Mouse (Mus musculus) spleen, adult 12 weeks (tissue): ENCODE results near the gene Gm11444.

Source experiments
- DNase-seq: peaks from one replicate; pipeline ENCODE4 v3.0.0; 2022; ENCODE audit warnings: low spot score

Gm11444 gene

DNA sequence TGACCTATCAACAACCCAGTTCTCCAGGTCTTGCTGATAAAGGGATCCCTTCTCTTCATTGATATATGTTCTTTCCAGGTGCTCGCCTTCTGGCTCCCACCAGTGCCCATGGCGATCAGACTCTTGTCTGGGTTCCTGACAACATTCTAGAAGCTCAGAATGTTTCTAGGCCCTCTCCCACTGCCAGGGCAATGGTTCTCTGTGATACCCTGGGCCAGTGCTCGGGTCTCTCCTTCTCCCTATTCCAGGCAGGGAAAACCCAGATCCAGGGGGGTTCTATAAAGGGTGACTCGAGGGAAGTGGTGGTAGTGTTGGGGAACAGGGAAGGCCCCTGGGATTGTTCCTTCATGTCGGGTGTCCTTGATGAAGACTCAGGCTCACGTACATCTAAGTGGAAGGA is at the start of gene Gm11444:
Gene Gm11444, minus strand, starts transcription at position 101 of the 400 bp plus-strand sequence.
- no peak for DNase-seq

GRCm38 (mm10) chr11:85896335-85896985 is 46.3 kb upstream of the Gm11444 start:
- DNase-seq = no peak

- DNase-seq = no peak
These were observed 44.8 kb upstream of the Gm11444 start for GRCm38 (mm10) chr11:85894731-85895545.

- no peak for DNase-seq
These were observed 44.0 kb upstream of the Gm11444 start for GRCm38 (mm10) chr11:85894136-85894530.

GRCm38 (mm10) chr11:85893400-85894135 is 43.4 kb upstream of the Gm11444 start:
- DNase-seq = no peak

DNA sequence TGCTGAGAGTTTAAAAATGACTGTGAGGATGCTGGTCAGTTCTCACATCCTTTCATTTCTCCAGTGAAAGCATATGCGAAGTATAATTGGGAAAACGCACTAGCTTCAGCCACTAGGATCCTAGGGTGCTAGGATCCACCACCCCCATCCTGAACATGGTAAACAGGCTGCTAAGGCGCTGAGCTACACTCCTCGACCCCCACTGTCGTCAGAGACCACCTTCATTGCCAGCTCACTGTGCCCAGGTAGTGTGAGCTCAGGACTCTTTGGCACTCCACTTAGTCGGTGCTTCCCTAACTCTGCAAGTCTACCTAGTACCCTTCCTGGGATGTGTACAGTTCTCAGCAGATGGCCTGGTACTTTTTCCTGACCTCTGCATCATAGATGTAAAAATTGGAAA is 42.6 kb upstream of the Gm11444 start:
- no peak for DNase-seq

GRCm38 (mm10) chr11:85891692-85892040 is 41.5 kb upstream of the Gm11444 start:
- no peak for DNase-seq

GRCm38 (mm10) chr11:85891010-85891691 is 41.0 kb upstream of the Gm11444 start:
- no peak for DNase-seq

GRCm38 (mm10) chr11:85890563-85890845 is 40.4 kb upstream of the Gm11444 start:
- DNase-seq = no peak

DNA sequence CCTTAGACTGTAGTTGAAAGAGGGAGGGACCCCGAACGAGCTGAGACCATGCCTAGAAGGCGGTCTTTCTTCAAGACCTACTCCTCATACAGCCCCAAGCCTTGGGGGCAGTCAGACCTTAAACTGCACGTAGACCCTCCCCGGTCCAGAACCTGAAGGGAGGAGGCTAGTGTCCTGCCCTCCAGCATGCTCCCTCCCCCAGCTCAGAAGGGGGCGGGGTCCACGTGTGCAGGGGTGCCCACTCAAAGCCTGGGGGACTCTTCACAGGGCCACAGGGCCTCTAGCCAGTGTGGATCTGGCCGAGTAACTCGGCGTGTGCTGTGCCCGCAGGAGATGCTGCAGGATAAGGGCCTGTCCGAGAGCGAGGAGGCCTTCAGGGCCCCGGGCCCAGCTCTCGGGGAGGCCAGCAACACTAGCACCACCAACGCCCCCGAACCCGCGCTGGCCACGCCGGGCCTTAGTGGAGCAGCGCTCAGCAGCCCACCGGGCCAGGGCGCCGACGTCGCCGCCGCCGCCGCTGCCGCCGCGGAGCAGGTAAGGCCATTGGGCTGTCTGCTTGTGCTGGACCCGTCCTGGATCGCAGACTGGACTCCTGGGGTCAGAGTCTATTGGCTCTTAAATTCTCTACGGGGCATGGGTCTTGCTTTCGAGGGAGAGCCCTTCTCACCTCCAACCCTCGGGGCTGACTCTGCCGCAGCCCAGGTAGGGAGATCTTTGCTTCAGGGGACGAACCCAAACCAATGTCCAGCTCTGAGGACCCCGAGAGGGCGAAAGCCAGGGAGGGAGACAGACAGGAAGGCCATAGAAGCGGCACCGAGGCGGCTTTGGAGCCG is 39.8 kb upstream of the Gm11444 start:
- DNase-seq = no peak

GRCm38 (mm10) chr11:85889056-85889729 is 39.1 kb upstream of the Gm11444 start:
- no peak for DNase-seq

GRCm38 (mm10) chr11:85888451-85888961 is 38.4 kb upstream of the Gm11444 start:
- DNase-seq = no peak

DNA sequence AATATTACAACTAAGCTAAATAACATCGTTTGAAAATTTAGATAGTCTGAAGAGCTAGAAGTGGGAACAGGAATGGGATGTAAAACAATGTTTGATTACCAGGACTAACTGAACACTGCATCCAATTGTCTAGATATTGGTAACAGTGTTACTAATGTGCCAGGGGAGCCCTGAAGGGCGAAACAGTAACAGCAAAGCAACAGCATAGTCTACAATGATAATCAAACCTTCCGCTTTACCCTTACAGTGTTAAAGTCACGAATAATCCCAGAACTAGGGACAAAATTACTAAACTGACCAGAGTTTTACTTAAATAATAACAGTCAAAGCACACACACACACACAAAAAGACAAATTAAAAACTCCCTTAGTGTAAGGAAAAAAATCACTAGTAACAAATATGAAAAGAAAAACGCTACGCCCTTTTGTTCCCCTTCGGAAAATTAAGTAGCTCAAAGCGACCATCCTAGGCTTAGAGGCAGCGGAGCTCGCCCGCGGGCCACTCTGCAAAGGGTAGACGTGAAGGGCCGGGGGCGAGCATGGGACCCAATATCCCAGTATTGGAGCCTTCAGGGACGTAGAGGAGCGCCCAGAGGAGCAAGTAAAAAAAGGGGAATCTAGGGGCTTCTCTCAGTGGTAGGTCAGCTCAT is 37.8 kb upstream of the Gm11444 start:
- no peak for DNase-seq

DNA sequence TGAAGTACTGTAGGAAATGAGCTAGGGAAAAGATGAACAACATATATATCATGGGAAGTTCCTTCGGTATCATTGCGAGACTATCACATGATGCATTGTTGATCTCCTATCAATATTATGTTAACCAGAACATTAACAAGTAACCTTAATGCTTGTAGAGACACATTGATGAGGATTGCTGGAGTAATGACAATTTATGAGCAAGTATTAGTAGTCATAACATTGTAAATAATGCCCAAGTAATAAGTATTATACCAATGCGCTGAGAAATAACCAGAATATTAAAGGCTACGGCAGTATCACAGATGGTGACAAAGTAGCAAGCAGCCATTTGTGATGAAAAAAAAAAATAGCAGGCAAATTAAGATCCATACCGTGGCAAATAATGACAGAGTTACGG is 37.1 kb upstream of the Gm11444 start:
- no peak for DNase-seq

DNA sequence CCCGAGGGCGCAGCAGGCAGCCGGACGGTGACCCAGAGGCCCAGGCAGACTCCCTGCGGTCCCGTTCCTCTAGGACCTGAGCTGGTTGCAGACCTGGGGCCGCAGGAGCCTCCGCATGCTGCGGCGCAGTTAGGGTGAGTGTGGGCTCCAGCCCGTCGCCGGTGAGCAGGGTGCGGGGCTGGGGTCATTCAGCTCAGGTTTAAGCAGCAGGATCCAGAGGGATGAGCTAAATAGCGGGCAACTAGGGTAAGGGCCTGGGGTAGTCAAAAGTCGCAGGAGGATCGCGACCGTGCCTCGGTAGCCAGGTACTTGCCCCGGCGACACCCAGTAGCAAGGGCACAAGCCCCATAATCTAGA is 36.3 kb upstream of the Gm11444 start:
- DNase-seq = no peak

GRCm38 (mm10) chr11:85885665-85886428 is 35.7 kb upstream of the Gm11444 start, which contains the start of gene Tbx4:
Tbx4 (plus strand) TSS chr11:85886422.
- DNase-seq = no peak

GRCm38 (mm10) chr11:85884498-85884897 is 34.4 kb upstream of the Gm11444 start:
- DNase-seq = no peak

- no peak for DNase-seq
These were observed 26.1 kb upstream of the Gm11444 start for GRCm38 (mm10) chr11:85876059-85876788.

- DNase-seq = no peak
These were observed 14.2 kb upstream of the Gm11444 start for GRCm38 (mm10) chr11:85864363-85864762.
